Mouse (Mus musculus): ENCODE measurements at regions not wholly inside any gene's neighbourhood (a gene's known extent, or its start where the extent isn't known, plus 50 kb on each side); places are given as distances from the start of the nearest gene placed in this dataset.
A peak's percentile ranks its signal among the peaks of the same experiment; 100 is the strongest.

- Histone ChIP-seq H3K36me3 (ENCODE audit: control insufficient read depth, insufficient read depth, low read length) (no peaks in the 10 kb centered on the region), H3K4me3 (ENCODE audit: low read depth, low read length) (no peak overlapping the region), H3K9ac (ENCODE audit: low read depth, low read length) (no peak overlapping the region), H3K9me3 (ENCODE audit: control insufficient read depth, low read length) (no peaks in the 10 kb centered on the region), H3K4me1 (replicated peaks; ENCODE audit: control insufficient read depth, insufficient read depth, low read length) (no peaks in the 10 kb centered on the region), H3K27me3 (ENCODE audit: control insufficient read depth, insufficient read depth, low read length) (no peaks in the 10 kb centered on the region), H3K4me2 (replicated peaks; ENCODE audit: low read depth, low read length) (no peak overlapping the region), H3K27ac (ENCODE audit: low read depth, low read length) (no peak overlapping the region)
- 95% methylated on average over 2 of the region's 2 CpGs for whole genome bisulfite sequencing
- no peak for ATAC-seq (ENCODE audit: low FRiP score)
- no peak for DNase-seq (ENCODE audit: low spot score)
These were observed 228.0 kb upstream of the Gm11042 start for GRCm38 (mm10) chr12:74544172-74544571.

GRCm38 (mm10) chr12:74534882-74535281, 218.7 kb upstream of the Gm11042 start:
- no peak overlapping the region for H3K4me2 ChIP-seq (replicated peaks; ENCODE audit: low read depth, low read length)
- no peaks in the 10 kb centered on the region for H3K27me3 ChIP-seq (ENCODE audit: control insufficient read depth, insufficient read depth, low read length)
- H3K27ac ChIP-seq (ENCODE audit: low read depth, low read length) = no peak overlapping the region
- no peaks in the 10 kb centered on the region for H3K36me3 ChIP-seq (ENCODE audit: control insufficient read depth, insufficient read depth, low read length)
- no peak overlapping the region for H3K9ac ChIP-seq (ENCODE audit: low read depth, low read length)
- no peaks in the 10 kb centered on the region for H3K4me1 ChIP-seq (replicated peaks; ENCODE audit: control insufficient read depth, insufficient read depth, low read length)
- no peaks in the 10 kb centered on the region for H3K9me3 ChIP-seq (ENCODE audit: control insufficient read depth, low read length)
- no peak for DNase-seq (ENCODE audit: low spot score)
- ATAC-seq (ENCODE audit: low FRiP score) = no peak
- no peak overlapping the region for H3K4me3 ChIP-seq (ENCODE audit: low read depth, low read length)
- WGBS = 82% methylated on average over 2 of the region's 2 CpGs

DNA sequence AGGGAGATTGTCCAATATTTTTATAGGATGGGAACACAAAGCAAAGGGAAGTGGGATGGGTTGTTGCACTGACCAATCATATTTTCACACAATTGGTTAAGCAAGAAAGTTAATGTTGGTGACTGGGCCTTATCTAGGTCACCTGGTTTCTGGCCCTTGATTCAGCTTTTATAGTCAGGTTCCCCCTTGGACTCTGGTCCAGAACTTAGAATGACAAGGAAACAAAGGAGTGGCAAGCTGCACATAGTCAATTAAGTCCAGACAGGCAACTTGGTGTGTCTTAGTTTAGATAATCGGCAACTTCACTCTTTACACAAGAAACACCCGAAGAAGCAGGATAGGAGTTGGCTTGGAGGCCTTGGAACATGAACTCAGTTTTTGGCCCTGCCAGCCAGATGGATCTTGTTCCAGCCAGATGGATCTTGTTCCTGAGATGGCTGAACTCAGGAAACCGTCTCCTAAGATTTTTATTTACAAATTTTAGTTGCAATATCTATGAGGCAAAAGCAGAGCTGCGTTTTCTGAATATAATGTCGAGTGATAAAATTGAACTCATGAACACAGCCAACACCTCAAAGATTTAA, 212.9 kb upstream of the Gm11042 start:
- H3K4me2 ChIP-seq (replicated peaks; ENCODE audit: low read depth, low read length) = no peak overlapping the region
- no peaks in the 10 kb centered on the region for H3K9me3 ChIP-seq (ENCODE audit: control insufficient read depth, low read length)
- 91% methylated on average over 5 of the region's 5 CpGs for WGBS
- H3K36me3 ChIP-seq (ENCODE audit: control insufficient read depth, insufficient read depth, low read length) = no peaks in the 10 kb centered on the region
- H3K27ac ChIP-seq (ENCODE audit: low read depth, low read length) = no peak overlapping the region
- no peaks in the 10 kb centered on the region for H3K4me1 ChIP-seq (replicated peaks; ENCODE audit: control insufficient read depth, insufficient read depth, low read length)
- no peak overlapping the region for H3K4me3 ChIP-seq (ENCODE audit: low read depth, low read length)
- no peak for DNase-seq (ENCODE audit: low spot score)
- ATAC-seq (ENCODE audit: low FRiP score) = no peak
- H3K27me3 ChIP-seq (ENCODE audit: control insufficient read depth, insufficient read depth, low read length) = no peaks in the 10 kb centered on the region
- no peak overlapping the region for H3K9ac ChIP-seq (ENCODE audit: low read depth, low read length)

- Histone ChIP-seq H3K9ac (ENCODE audit: low read depth, low read length) (no peak overlapping the region), H3K4me2 (replicated peaks; ENCODE audit: low read depth, low read length) (no peak overlapping the region), H3K27me3 (ENCODE audit: control insufficient read depth, insufficient read depth, low read length) (no peaks in the 10 kb centered on the region), H3K9me3 (ENCODE audit: control insufficient read depth, low read length) (no peaks in the 10 kb centered on the region), H3K4me3 (ENCODE audit: low read depth, low read length) (no peak overlapping the region), H3K36me3 (ENCODE audit: control insufficient read depth, insufficient read depth, low read length) (no peaks in the 10 kb centered on the region), H3K27ac (ENCODE audit: low read depth, low read length) (no peak overlapping the region), H3K4me1 (replicated peaks; ENCODE audit: control insufficient read depth, insufficient read depth, low read length) (no peaks in the 10 kb centered on the region)
- ATAC-seq (ENCODE audit: low FRiP score) (no peak; the same call in 1 of the 2 replicates), DNase-seq (ENCODE audit: low spot score) (no peak)
- WGBS = 61% methylated on average over 2 of the region's 2 CpGs
These were observed 211.0 kb upstream of the Gm11042 start for GRCm38 (mm10) chr12:74527190-74527621.

DNA sequence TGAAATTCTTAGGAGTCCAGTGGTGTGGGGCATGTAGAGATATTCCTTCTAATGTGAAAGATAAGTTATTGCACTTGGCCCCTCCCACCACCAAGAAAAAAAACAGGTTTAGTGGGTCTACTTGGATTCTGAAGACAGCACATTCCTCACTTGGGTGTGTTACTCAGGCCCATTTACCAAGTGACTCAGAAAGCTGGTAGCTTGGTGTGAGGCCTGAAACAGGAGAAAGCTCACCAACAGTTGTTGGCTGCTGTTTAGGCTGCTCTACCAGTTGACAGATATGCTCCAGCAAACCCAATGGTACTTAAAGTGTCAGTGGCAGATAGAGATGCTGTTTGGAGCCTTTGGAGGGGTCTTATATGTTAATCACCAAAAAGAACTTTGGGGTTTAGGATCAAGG, 207.8 kb upstream of the Gm11042 start:
- ATAC-seq (ENCODE audit: low FRiP score) = no peak
- Histone ChIP-seq H3K27ac (ENCODE audit: low read depth, low read length) (no peak overlapping the region), H3K36me3 (ENCODE audit: control insufficient read depth, insufficient read depth, low read length) (no peaks in the 10 kb centered on the region)

GRCm38 (mm10) chr12:74518032-74518431, 201.8 kb upstream of the Gm11042 start:
- ATAC-seq (ENCODE audit: low FRiP score) (no peak), DNase-seq (ENCODE audit: low spot score) (no peak)
- no peak overlapping the region for H3K27ac ChIP-seq (ENCODE audit: low read depth, low read length)
- H3K27me3 ChIP-seq (ENCODE audit: control insufficient read depth, insufficient read depth, low read length) = no peaks in the 10 kb centered on the region
- H3K4me1 ChIP-seq (replicated peaks; ENCODE audit: control insufficient read depth, insufficient read depth, low read length) = no peaks in the 10 kb centered on the region
- H3K4me3 ChIP-seq (ENCODE audit: low read depth, low read length) = no peak overlapping the region
- H3K9ac ChIP-seq (ENCODE audit: low read depth, low read length) = no peak overlapping the region
- H3K9me3 ChIP-seq (ENCODE audit: control insufficient read depth, low read length) = no peaks in the 10 kb centered on the region
- no peaks in the 10 kb centered on the region for H3K36me3 ChIP-seq (ENCODE audit: control insufficient read depth, insufficient read depth, low read length)
- H3K4me2 ChIP-seq (replicated peaks; ENCODE audit: low read depth, low read length) = no peak overlapping the region
- 90% methylated on average over 6 of the region's 6 CpGs for WGBS

More for the DNA sequence above, 207.8 kb upstream of the Gm11042 start:
- H3K4me2 ChIP-seq (replicated peaks; ENCODE audit: low read depth, low read length) = no peak overlapping the region
- no peaks in the 10 kb centered on the region for H3K9me3 ChIP-seq (ENCODE audit: control insufficient read depth, low read length)
- H3K9ac ChIP-seq (ENCODE audit: low read depth, low read length) = no peak overlapping the region
- H3K27me3 ChIP-seq (ENCODE audit: control insufficient read depth, insufficient read depth, low read length) = no peaks in the 10 kb centered on the region
- H3K4me3 ChIP-seq (ENCODE audit: low read depth, low read length) = no peak overlapping the region
- no peak for DNase-seq (ENCODE audit: low spot score)
- no peaks in the 10 kb centered on the region for H3K4me1 ChIP-seq (replicated peaks; ENCODE audit: control insufficient read depth, insufficient read depth, low read length)

GRCm38 (mm10) chr12:74516527-74516926, 200.3 kb upstream of the Gm11042 start:
- no peak for DNase-seq (ENCODE audit: low spot score)
- no peak overlapping the region for H3K4me2 ChIP-seq (replicated peaks; ENCODE audit: low read depth, low read length)
- WGBS = 57% methylated on average over 3 of the region's 3 CpGs
- no peak overlapping the region for H3K27ac ChIP-seq (ENCODE audit: low read depth, low read length)
- H3K36me3 ChIP-seq (ENCODE audit: control insufficient read depth, insufficient read depth, low read length) = no peaks in the 10 kb centered on the region
- H3K4me1 ChIP-seq (replicated peaks; ENCODE audit: control insufficient read depth, insufficient read depth, low read length) = no peaks in the 10 kb centered on the region
- H3K27me3 ChIP-seq (ENCODE audit: control insufficient read depth, insufficient read depth, low read length) = no peaks in the 10 kb centered on the region
- H3K4me3 ChIP-seq (ENCODE audit: low read depth, low read length) = no peak overlapping the region
- peak; percentile 54; the same call in 1 of the 2 replicates for ATAC-seq (ENCODE audit: low FRiP score)
- no peaks in the 10 kb centered on the region for H3K9me3 ChIP-seq (ENCODE audit: control insufficient read depth, low read length)
- H3K9ac ChIP-seq (ENCODE audit: low read depth, low read length) = no peak overlapping the region

DNA sequence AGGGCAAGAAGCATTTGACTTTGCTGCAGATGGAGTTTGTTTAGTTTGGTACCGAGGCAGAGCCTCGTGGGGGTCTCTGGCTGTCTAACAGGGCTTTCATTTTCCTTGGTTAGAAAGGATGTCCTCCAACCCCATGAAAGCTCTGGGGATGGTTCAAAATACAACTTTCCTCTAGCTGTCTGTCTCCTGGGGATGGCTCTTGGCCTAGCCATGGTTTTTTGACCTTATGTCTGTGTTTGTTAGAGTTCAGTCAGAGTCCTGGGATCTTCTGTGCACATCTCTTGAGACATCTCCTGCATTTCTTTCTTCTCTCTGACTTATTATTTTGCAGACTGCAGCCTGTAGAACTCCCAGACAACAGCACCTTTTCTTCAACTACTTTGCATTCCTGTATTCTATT, 186.6 kb upstream of the Gm11042 start:
- no peaks in the 10 kb centered on the region for H3K9me3 ChIP-seq (ENCODE audit: control insufficient read depth, low read length)
- ATAC-seq (ENCODE audit: low FRiP score) (no peak), DNase-seq (ENCODE audit: low spot score) (no peak)
- H3K27me3 ChIP-seq (ENCODE audit: control insufficient read depth, insufficient read depth, low read length) = no peaks in the 10 kb centered on the region
- no peak overlapping the region for H3K4me3 ChIP-seq (ENCODE audit: low read depth, low read length)
- no peaks in the 10 kb centered on the region for H3K36me3 ChIP-seq (ENCODE audit: control insufficient read depth, insufficient read depth, low read length)
- WGBS = 73% methylated on average over 2 of the region's 2 CpGs
- no peak overlapping the region for H3K4me2 ChIP-seq (replicated peaks; ENCODE audit: low read depth, low read length)
- H3K9ac ChIP-seq (ENCODE audit: low read depth, low read length) = no peak overlapping the region
- H3K27ac ChIP-seq (ENCODE audit: low read depth, low read length) = no peak overlapping the region
- no peaks in the 10 kb centered on the region for H3K4me1 ChIP-seq (replicated peaks; ENCODE audit: control insufficient read depth, insufficient read depth, low read length)

- Histone ChIP-seq H3K9me3 (ENCODE audit: control insufficient read depth, low read length) (no peaks in the 10 kb centered on the region), H3K4me3 (ENCODE audit: low read depth, low read length) (no peak overlapping the region), H3K4me2 (replicated peaks; ENCODE audit: low read depth, low read length) (no peak overlapping the region), H3K4me1 (replicated peaks; ENCODE audit: control insufficient read depth, insufficient read depth, low read length) (no peaks in the 10 kb centered on the region), H3K9ac (ENCODE audit: low read depth, low read length) (no peak overlapping the region), H3K36me3 (ENCODE audit: control insufficient read depth, insufficient read depth, low read length) (no peaks in the 10 kb centered on the region), H3K27ac (ENCODE audit: low read depth, low read length) (no peak overlapping the region), H3K27me3 (ENCODE audit: control insufficient read depth, insufficient read depth, low read length) (no peaks in the 10 kb centered on the region)
- WGBS = 85% methylated on average over 2 of the region's 2 CpGs
- ATAC-seq (ENCODE audit: low FRiP score) (no peak), DNase-seq (ENCODE audit: low spot score) (no peak)
These were observed 161.4 kb upstream of the Gm11042 start for GRCm38 (mm10) chr12:74477619-74478018.
